Mouse (Mus musculus) midbrain, embryonic 11.5 days (tissue): ENCODE measurements around the gene Cisd1. TPM values are rescaled to one million over a fixed set of nuclear protein-coding genes. Genes with fewer than 3 reads are reported as not detected.

ENCODE experiments used
- ATAC-seq: fragments of 200-750 bp; cut with Nextera tagmentation; 2 replicates; pipeline ENCODE4 v1.8.0; 2017; ENCODE audit warnings: moderate TSS enrichment, moderate library complexity; ENCODE audit not compliant: low FRiP score
- DNase-seq: peaks from one replicate; pipeline ENCODE4 v3.0.0; 2015; ENCODE audit warnings: low spot score; ENCODE audit errors: missing footprints
- H3K27ac ChIP-seq: fragments of 300-500 bp; sonication (generic); 2 replicates; pipeline ENCODE4 v1.5.1; 2014; ENCODE audit warnings: low read depth, low read length
- H3K27me3 ChIP-seq: fragments of 300-500 bp; sonication (generic); 2 replicates; pipeline ENCODE4 v1.6.1; 2014; ENCODE audit warnings: mild to moderate bottlenecking, low read length, moderate library complexity, mixed read lengths; ENCODE audit not compliant: control insufficient read depth, insufficient read depth
- H3K36me3 ChIP-seq: fragments of 300-500 bp; sonication (generic); 2 replicates; pipeline ENCODE4 v1.6.1; 2014; ENCODE audit warnings: mild to moderate bottlenecking, low read length, moderate library complexity, mixed read lengths; ENCODE audit not compliant: control insufficient read depth, insufficient read depth
- H3K4me1 ChIP-seq: fragments of 300-500 bp; sonication (generic); 2 replicates; pipeline ENCODE4 v1.6.1; 2014; ENCODE audit warnings: low read length; ENCODE audit not compliant: control insufficient read depth, insufficient read depth
- H3K4me2 ChIP-seq: fragments of 300-500 bp; sonication (generic); 2 replicates; pipeline ENCODE4 v1.6.1; 2014; ENCODE audit warnings: mild to moderate bottlenecking, moderate library complexity
- H3K4me3 ChIP-seq: fragments of 300-500 bp; sonication (generic); 2 replicates; pipeline ENCODE4 v1.5.1; 2014; ENCODE audit warnings: low read depth, low read length
- H3K9ac ChIP-seq: fragments of 300-500 bp; sonication (generic); 2 replicates; pipeline ENCODE4 v1.6.1; 2014; ENCODE audit warnings: low read length
- H3K9me3 ChIP-seq: fragments of 300-500 bp; sonication (generic); 2 replicates; pipeline ENCODE4 v1.6.1; 2016; ENCODE audit warnings: low read length; ENCODE audit not compliant: control insufficient read depth
- WGBS: fragments of 180-500 bp; shearing (Covaris S2); extraction: QIAGEN DNeasy Blood & Tissue Kit; methylation state at CpG from one replicate; pipeline ENCODE4 v1.1.7; 2014; 5-methylcytosine and 5-hydroxymethylcytosine counted together
- polyA plus RNA-seq: library from polyadenylated mRNA; unstranded; fragments of >200 nt; fragmentation: Nextera tagmentation; extraction: Ambion mirVana; gene quantifications from 2 replicates; pipeline ENCODE4 v1.2.1, GENCODE M21; 2014

Gene Cisd1
- polyA plus RNA-seq, 1 experiment from 2014 or later: 152 TPM

DNA sequence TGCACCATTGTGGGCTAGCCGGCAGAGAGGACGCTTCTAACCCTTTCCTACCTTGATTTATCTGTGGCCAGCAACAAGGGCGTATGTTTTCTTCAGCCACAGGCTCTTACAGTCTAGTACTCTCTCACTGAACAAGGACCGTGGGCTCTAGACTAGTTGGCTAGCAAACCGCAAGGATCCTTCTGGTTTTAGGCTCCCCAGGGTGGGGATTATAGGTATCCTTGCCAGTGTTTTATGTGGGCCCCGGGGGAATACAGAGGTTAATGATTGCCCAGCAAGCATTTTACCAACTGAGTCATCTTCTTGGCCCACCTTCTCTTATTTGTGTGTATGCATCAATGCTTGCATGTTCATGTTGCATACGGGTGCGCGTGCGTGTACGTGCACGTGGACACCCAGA, 10.2 kb upstream of the Cisd1 start:
- Histone ChIP-seq H3K27me3 (no peaks in the 10 kb centered on the region), H3K36me3 (no peaks in the 10 kb centered on the region; the same call in 1 of the 2 replicates), H3K4me3 (no peak overlapping the region), H3K4me2 (no peak overlapping the region), H3K9me3 (no peaks in the 10 kb centered on the region), H3K27ac (no peak overlapping the region), H3K4me1 (no peaks in the 10 kb centered on the region), H3K9ac (no peak overlapping the region)
- ATAC-seq (no peak), DNase-seq (no peak)
- 93% methylated on average over 12 of the region's 12 CpGs for WGBS

DNA sequence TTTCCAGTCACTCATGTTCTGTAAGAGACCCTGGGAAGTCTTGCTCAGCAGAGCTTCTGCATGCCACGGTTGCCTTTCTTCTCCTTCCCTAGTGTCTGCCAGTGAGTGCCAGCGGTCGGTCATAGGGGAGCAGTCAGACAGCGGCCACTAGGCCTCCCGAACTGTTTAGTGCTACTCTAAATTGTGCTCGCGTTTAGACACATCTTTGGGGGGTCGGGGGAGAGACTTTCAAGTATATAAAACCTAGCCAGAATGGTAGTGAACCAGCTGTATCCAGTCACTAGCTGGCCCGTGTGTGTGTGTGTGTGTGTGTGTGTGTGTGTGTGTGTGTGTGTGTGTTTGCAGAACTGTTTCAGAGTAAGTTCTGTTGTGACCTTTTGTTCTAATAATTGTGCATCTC, 9.1 kb upstream of the Cisd1 start:
- H3K36me3 ChIP-seq: no peaks in the 10 kb centered on the region; the same call in 1 of the 2 replicates
- H3K4me3 ChIP-seq: no peak overlapping the region
- 87% methylated on average over 9 of the region's 9 CpGs for WGBS
- no peak overlapping the region for H3K9ac ChIP-seq
- H3K9me3 ChIP-seq: no peaks in the 10 kb centered on the region
- H3K4me2 ChIP-seq: no peak overlapping the region
- no peak for ATAC-seq
- H3K4me1 ChIP-seq: peaks cover 8% of the 10 kb centered on the region; the same call in 1 of the 2 replicates
- no peak for DNase-seq
- no peak overlapping the region for H3K27ac ChIP-seq
- no peaks in the 10 kb centered on the region for H3K27me3 ChIP-seq

GRCm38 (mm10) chr10:71351301-71351700, 6.5 kb upstream of the Cisd1 start:
- H3K36me3 ChIP-seq: no peaks in the 10 kb centered on the region; the same call in 1 of the 2 replicates
- H3K9ac ChIP-seq: no peak overlapping the region
- no peak for ATAC-seq
- DNase-seq: peak; percentile 45
- no peaks in the 10 kb centered on the region for H3K27me3 ChIP-seq
- peaks cover 14% of the 10 kb centered on the region; the same call in 1 of the 2 replicates for H3K4me1 ChIP-seq
- 96% methylated on average over 7 of the region's 7 CpGs for WGBS
- H3K9me3 ChIP-seq: no peaks in the 10 kb centered on the region
- H3K4me3 ChIP-seq: no peak overlapping the region
- H3K4me2 ChIP-seq: no peak overlapping the region
- H3K27ac ChIP-seq: no peak overlapping the region

- DNase-seq: no peak
- ATAC-seq: no peak
- Histone ChIP-seq H3K4me1 (peaks cover 18% of the 10 kb centered on the region; the same call in 1 of the 2 replicates), H3K36me3 (no peaks in the 10 kb centered on the region; the same call in 1 of the 2 replicates), H3K27ac (no peak overlapping the region), H3K4me3 (no peak overlapping the region), H3K9me3 (no peaks in the 10 kb centered on the region), H3K27me3 (no peaks in the 10 kb centered on the region), H3K4me2 (peak overlapping the region; percentile 94; the same call in 1 of the 2 replicates), H3K9ac (peak overlapping the region; percentile 87; the same call in 1 of the 2 replicates)
- WGBS: 78% methylated on average over 1 of the region's 1 CpGs
Measured at GRCm38 (mm10) chr10:71349290-71349689, 4.5 kb upstream of the Cisd1 start.

- Histone ChIP-seq H3K4me2 (peak overlapping the region; percentile 94), H3K27ac (no peak overlapping the region), H3K4me1 (peaks cover 21% of the 10 kb centered on the region; the same call in 1 of the 2 replicates), H3K36me3 (no peaks in the 10 kb centered on the region; the same call in 1 of the 2 replicates), H3K9ac (peak overlapping the region; percentile 87), H3K27me3 (no peaks in the 10 kb centered on the region), H3K9me3 (no peaks in the 10 kb centered on the region), H3K4me3 (peak overlapping the region; percentile 88)
- 31% methylated on average over 16 of the region's 16 CpGs for WGBS
- ATAC-seq (no peak), DNase-seq (peak; percentile 79)
Measured at GRCm38 (mm10) chr10:71348637-71349280, 4.0 kb upstream of the Cisd1 start.

GRCm38 (mm10) chr10:71347964-71348636, 3.3 kb upstream of the Cisd1 start:
- H3K27me3 ChIP-seq: no peaks in the 10 kb centered on the region
- no peaks in the 10 kb centered on the region; the same call in 1 of the 2 replicates for H3K36me3 ChIP-seq
- H3K9ac ChIP-seq: peak overlapping the region; percentile 87
- H3K9me3 ChIP-seq: no peaks in the 10 kb centered on the region
- H3K4me3 ChIP-seq: peak overlapping the region; percentile 88
- DNase-seq: no peak
- peak; percentile 73 for ATAC-seq
- peaks cover 25% of the 10 kb centered on the region; the same call in 1 of the 2 replicates for H3K4me1 ChIP-seq
- WGBS: under 1% methylated on average over 48 of the region's 48 CpGs
- peak overlapping the region; percentile 94 for H3K4me2 ChIP-seq
- H3K27ac ChIP-seq: peak overlapping the region; percentile 51; the same call in 1 of the 2 replicates

DNA sequence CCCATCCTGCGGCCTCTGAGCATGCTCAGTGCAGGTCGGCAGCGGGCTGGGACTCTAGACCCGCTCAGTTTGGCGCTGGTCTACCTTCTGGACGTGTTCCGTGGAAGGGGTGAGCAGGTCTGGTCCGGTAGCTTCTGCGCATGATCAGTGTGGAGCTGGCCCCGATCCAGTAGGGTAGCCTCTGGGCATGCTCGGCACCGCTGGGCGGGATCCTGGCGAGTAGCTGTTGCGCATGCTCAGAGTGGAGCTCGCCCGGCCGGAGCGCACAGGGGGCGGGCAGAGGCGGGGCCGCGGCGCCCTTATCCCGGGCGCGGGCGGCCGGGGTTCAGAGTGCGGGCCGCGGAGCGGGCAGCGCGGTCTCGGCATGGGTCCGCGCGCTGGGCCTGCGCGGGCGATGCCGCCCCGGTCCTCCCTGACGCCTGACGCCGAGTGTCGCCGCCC, 2.8 kb upstream of the Cisd1 start, which contains the start of gene Ipmk:
Ipmk (plus strand) TSS at position 255 of the 441 bp plus-strand sequence.
- H3K9me3 ChIP-seq: no peaks in the 10 kb centered on the region
- H3K27ac ChIP-seq: peak within 1 kb of the TSS; percentile 59
- peaks cover 25% of the 10 kb centered on the region; the same call in 1 of the 2 replicates for H3K4me1 ChIP-seq
- H3K9ac ChIP-seq: peak within 1 kb of the TSS; percentile 87
- WGBS: under 1% methylated on average over 39 of the region's 49 CpGs
- peak within 1 kb of the TSS; percentile 88 for H3K4me3 ChIP-seq
- H3K27me3 ChIP-seq: no peaks in the 10 kb centered on the region
- peak within 1 kb of the TSS; percentile 94 for H3K4me2 ChIP-seq
- DNase-seq: peak; percentile 99
- H3K36me3 ChIP-seq: no peaks in the 10 kb centered on the region; the same call in 1 of the 2 replicates
- ATAC-seq: peak; percentile 93

- H3K9me3 ChIP-seq: no peaks in the 10 kb centered on the region
- DNase-seq (no peak), ATAC-seq (no peak)
- peak overlapping the region; percentile 59 for H3K27ac ChIP-seq
- no peaks in the 10 kb centered on the region; the same call in 1 of the 2 replicates for H3K36me3 ChIP-seq
- H3K4me1 ChIP-seq: peaks cover 25% of the 10 kb centered on the region; the same call in 1 of the 2 replicates
- WGBS: 11% methylated on average over 13 of the region's 13 CpGs
- H3K9ac ChIP-seq: peak overlapping the region; percentile 87
- no peaks in the 10 kb centered on the region for H3K27me3 ChIP-seq
- H3K4me2 ChIP-seq: peak overlapping the region; percentile 94
- H3K4me3 ChIP-seq: peak overlapping the region; percentile 88
Measured at GRCm38 (mm10) chr10:71346722-71347508, 2.2 kb upstream of the Cisd1 start.
